Mouse (Mus musculus) embryonic facial prominence, embryonic 12.5 days (tissue): ENCODE measurements around the gene Slc11a2. TPM values are rescaled to one million over a fixed set of nuclear protein-coding genes. Genes with fewer than 3 reads are reported as not detected.
A peak's percentile ranks its signal among the peaks of the same experiment; 100 is the strongest.
"Not testable (repeated sequence)": the region's sequence is repeated elsewhere in the genome, so short reads cannot be mapped to it uniquely, and the experiment has no call there.

Source experiments
- ATAC-seq: fragments of 200-750 bp; cut with Nextera tagmentation; 2 replicates; pipeline ENCODE4 v1.8.0; 2017; ENCODE audit not compliant: insufficient number of reproducible peaks, insufficient read depth, low FRiP score, low TSS enrichment
- H3K27ac ChIP-seq: fragments of 300-500 bp; sonication (generic); 2 replicates; pipeline ENCODE4 v1.5.1; 2016; ENCODE audit warnings: mild to moderate bottlenecking
- H3K27me3 ChIP-seq: fragments of 300-500 bp; sonication (generic); 2 replicates; pipeline ENCODE4 v1.6.1; 2016; ENCODE audit warnings: mild to moderate bottlenecking, moderate library complexity
- H3K36me3 ChIP-seq: fragments of 300-500 bp; sonication (generic); 2 replicates; pipeline ENCODE4 v1.6.1; 2016; ENCODE audit warnings: mild to moderate bottlenecking
- H3K4me1 ChIP-seq: fragments of 300-500 bp; sonication (generic); 2 replicates; pipeline ENCODE4 v1.6.1; 2016
- H3K4me2 ChIP-seq: fragments of 300-500 bp; sonication (generic); replicated peaks from 2 replicates; pipeline ENCODE4 v1.6.1; 2016; ENCODE audit warnings: mild to moderate bottlenecking, moderate library complexity
- H3K4me3 ChIP-seq: fragments of 300-500 bp; sonication (generic); 2 replicates; pipeline ENCODE4 v1.5.1; 2016; ENCODE audit warnings: mild to moderate bottlenecking
- H3K9ac ChIP-seq: fragments of 300-500 bp; sonication (generic); 2 replicates; pipeline ENCODE4 v1.6.1; 2016; ENCODE audit warnings: mild to moderate bottlenecking, moderate library complexity
- H3K9me3 ChIP-seq: fragments of 300-500 bp; sonication (generic); 2 replicates; pipeline ENCODE4 v1.6.1; 2016; ENCODE audit warnings: mild to moderate bottlenecking, moderate library complexity
- WGBS: fragments of 180-500 bp; shearing (Covaris S2); methylation state at CpG from one replicate; pipeline ENCODE4 v1.1.7; 2016; 5-methylcytosine and 5-hydroxymethylcytosine counted together
- polyA plus RNA-seq: library from polyadenylated mRNA; unstranded; fragments of >200 nt; fragmentation: Nextera tagmentation; extraction: Ambion mirVana; gene quantifications from 2 replicates; pipeline ENCODE4 v1.2.1, GENCODE M21; 2016

Gene Slc11a2
- polyA plus RNA-seq, 1 experiment from 2014 or later, result 22.3 TPM

GRCm38 (mm10) chr15:100429959-100430565 is 5.2 kb upstream of the Slc11a2 start:
- H3K27ac ChIP-seq, result no peak overlapping the region
- no peak for ATAC-seq
- WGBS, result 78% methylated on average over 11 of the region's 11 CpGs
- no peak overlapping the region for H3K4me2 ChIP-seq
- no peak overlapping the region for H3K9ac ChIP-seq
- H3K27me3 ChIP-seq, result peaks cover 11% of the 10 kb centered on the region; the same call in 1 of the 2 replicates
- no peaks in the 10 kb centered on the region for H3K4me1 ChIP-seq
- no peak overlapping the region for H3K4me3 ChIP-seq
- no peaks in the 10 kb centered on the region for H3K36me3 ChIP-seq
- H3K9me3 ChIP-seq, result no peaks in the 10 kb centered on the region

DNA sequence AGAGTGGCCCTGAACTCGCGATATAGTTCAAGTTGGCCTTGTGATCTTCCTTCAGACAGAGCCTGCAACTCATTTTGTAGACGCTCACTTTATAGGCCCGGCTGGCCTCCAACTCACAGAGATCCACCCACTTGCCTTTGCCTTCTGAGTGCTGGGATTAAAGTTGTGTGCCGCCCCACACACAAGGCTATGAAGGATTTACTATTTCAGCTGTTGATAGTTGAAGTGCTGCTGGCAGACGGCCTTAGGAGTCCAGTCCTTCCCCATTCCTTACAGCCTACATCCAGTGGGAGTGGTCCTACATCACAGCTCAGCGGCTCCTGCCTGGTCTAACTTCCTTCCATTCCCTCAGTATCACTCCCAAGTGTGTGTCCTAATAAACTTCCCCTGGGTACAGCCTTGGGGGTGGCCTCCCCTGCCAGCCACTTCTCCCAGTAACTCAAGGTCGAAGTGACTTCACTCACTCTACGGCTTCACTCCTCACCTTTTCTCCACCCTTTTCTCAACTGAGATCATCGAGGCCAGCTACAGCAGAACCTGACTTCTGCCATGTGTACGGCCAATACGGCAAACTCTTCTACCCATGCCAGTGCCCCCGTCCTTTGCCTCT is 3.5 kb upstream of the Slc11a2 start:
- Histone ChIP-seq H3K27me3 (peaks cover 20% of the 10 kb centered on the region; the same call in 1 of the 2 replicates), H3K27ac (no peak overlapping the region), H3K4me1 (peaks cover 5% of the 10 kb centered on the region; the same call in 1 of the 2 replicates), H3K4me2 (no peak overlapping the region), H3K36me3 (no peaks in the 10 kb centered on the region), H3K9me3 (no peaks in the 10 kb centered on the region), H3K9ac (no peak overlapping the region), H3K4me3 (no peak overlapping the region)
- ATAC-seq, result no peak
- WGBS, result 83% methylated on average over 13 of the region's 13 CpGs

DNA sequence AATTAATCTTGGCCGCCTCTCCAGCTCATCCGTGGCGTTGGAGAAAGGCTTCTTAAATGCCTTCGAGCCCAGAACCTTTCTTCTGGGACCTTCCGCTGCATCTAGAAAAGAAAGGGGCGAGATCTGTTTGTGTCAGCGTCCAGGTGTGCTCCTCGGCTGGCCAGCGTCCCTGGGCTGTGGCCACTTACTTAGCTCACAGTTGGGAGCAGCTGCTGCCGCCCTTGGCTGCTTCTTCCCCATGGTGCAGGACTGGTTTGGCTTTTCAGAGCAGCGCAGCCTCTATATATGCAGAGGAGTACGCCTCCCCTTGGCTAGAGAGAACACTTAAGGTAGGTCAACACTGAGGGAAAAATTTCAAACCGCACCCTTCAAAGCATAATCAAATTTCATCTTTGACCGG is 956 bp downstream of the Slc11a2 start:
- WGBS, result 3% methylated on average over 14 of the region's 14 CpGs
- H3K27me3 ChIP-seq, result peaks cover 20% of the 10 kb centered on the region; the same call in 1 of the 2 replicates
- no peak for ATAC-seq
- H3K36me3 ChIP-seq, result no peaks in the 10 kb centered on the region
- no peak overlapping the region for H3K27ac ChIP-seq
- peak overlapping the region; percentile 95 for H3K4me3 ChIP-seq
- H3K9ac ChIP-seq, result no peak overlapping the region; the same call in 1 of the 2 replicates
- H3K4me2 ChIP-seq, result peak overlapping the region; percentile 80
- H3K4me1 ChIP-seq, result peaks cover 24% of the 10 kb centered on the region
- no peaks in the 10 kb centered on the region for H3K9me3 ChIP-seq

- H3K4me3 ChIP-seq, result peak overlapping the region; percentile 95
- H3K4me1 ChIP-seq, result peaks cover 26% of the 10 kb centered on the region
- H3K27ac ChIP-seq, result 0 out of 2 replicates have a peak overlapping the region, but pooled peaks have one; percentile 6
- no peaks in the 10 kb centered on the region for H3K36me3 ChIP-seq
- WGBS, result under 1% methylated on average over 65 of the region's 65 CpGs
- H3K4me2 ChIP-seq, result peak overlapping the region; percentile 80
- peak; percentile 90 for ATAC-seq
- H3K9me3 ChIP-seq, result no peaks in the 10 kb centered on the region
- H3K9ac ChIP-seq, result peak overlapping the region; percentile 94
- peaks cover 20% of the 10 kb centered on the region; the same call in 1 of the 2 replicates for H3K27me3 ChIP-seq
Observed at GRCm38 (mm10) chr15:100422899-100423860, 1.7 kb downstream of the Slc11a2 start.

GRCm38 (mm10) chr15:100422476-100422875 is 2.4 kb downstream of the Slc11a2 start:
- ATAC-seq, result peak; percentile 19; the same call in 1 of the 2 replicates
- peak overlapping the region; percentile 95 for H3K4me3 ChIP-seq
- H3K9ac ChIP-seq, result peak overlapping the region; percentile 94
- H3K27ac ChIP-seq, result 0 out of 2 replicates have a peak overlapping the region, but pooled peaks have one; percentile 6
- H3K4me1 ChIP-seq, result peaks cover 29% of the 10 kb centered on the region
- H3K9me3 ChIP-seq, result no peaks in the 10 kb centered on the region
- H3K4me2 ChIP-seq, result peak overlapping the region; percentile 80
- WGBS, result under 1% methylated on average over 44 of the region's 44 CpGs
- peaks cover 20% of the 10 kb centered on the region; the same call in 1 of the 2 replicates for H3K27me3 ChIP-seq
- H3K36me3 ChIP-seq, result no peaks in the 10 kb centered on the region

GRCm38 (mm10) chr15:100421758-100422197 is 3.1 kb downstream of the Slc11a2 start, which contains the start of gene Gm5475:
Gene Gm5475, plus strand, starts transcription at chr15:100422147.
- not testable (repeated sequence) for ATAC-seq, H3K9me3 ChIP-seq, H3K36me3 ChIP-seq
- peak within 1 kb of the TSS; percentile 80 for H3K4me2 ChIP-seq
- H3K27ac ChIP-seq, result 0 out of 2 replicates have a peak within 1 kb of the TSS, but pooled peaks have one; percentile 6
- H3K4me1 ChIP-seq, result peaks cover 29% of the 10 kb centered on the region
- 17% methylated on average over 3 of the region's 3 CpGs for WGBS
- H3K9ac ChIP-seq, result peak within 1 kb of the TSS; percentile 94
- H3K27me3 ChIP-seq, result peaks cover 20% of the 10 kb centered on the region; the same call in 1 of the 2 replicates
- H3K4me3 ChIP-seq, result peak within 1 kb of the TSS; percentile 95

DNA sequence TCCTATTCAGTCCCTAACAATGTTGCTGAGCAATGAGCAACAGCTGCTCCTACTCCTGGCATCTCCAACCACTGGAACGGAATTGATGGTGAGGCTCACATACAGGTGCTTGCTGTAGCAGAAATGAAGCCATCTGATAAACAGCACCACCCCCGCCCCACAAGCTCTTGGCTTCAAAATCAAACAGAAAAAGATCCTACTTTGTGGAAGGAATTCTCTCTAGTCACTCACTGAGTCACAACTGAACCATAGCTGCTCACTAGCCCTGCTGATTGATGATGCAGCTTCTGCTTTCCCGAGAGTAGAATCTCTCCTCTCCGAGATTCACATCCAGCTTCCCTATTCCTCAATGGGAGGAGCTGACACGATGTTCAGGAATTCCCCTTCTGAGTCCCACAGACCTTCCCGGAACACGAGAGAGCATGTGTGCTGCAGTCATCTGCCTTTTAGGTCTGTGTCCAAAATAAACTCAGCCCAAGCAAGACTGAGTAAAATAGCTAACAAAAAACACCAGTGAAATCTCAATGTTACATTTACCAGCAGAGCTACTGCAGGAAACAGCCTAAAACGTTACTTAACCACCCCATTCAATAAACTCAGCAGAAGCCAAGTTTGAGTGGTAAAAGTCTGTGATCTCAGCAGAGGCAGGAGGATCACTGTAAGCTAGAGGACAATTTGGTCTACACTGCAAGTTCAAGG is 3.7 kb downstream of the Slc11a2 start:
- H3K4me2 ChIP-seq, result peak overlapping the region; percentile 80
- WGBS, result 39% methylated on average over 8 of the region's 8 CpGs
- no peaks in the 10 kb centered on the region for H3K9me3 ChIP-seq
- H3K9ac ChIP-seq, result no peak overlapping the region
- peaks cover 29% of the 10 kb centered on the region for H3K4me1 ChIP-seq
- H3K27ac ChIP-seq, result no peak overlapping the region
- H3K36me3 ChIP-seq, result no peaks in the 10 kb centered on the region
- peaks cover 19% of the 10 kb centered on the region; the same call in 1 of the 2 replicates for H3K27me3 ChIP-seq
- no peak for ATAC-seq
- H3K4me3 ChIP-seq, result peak overlapping the region; percentile 95

- ATAC-seq, result no peak
- Histone ChIP-seq H3K36me3 (no peaks in the 10 kb centered on the region), H3K4me3 (no peak overlapping the region), H3K4me2 (no peak overlapping the region), H3K9ac (no peak overlapping the region), H3K27me3 (peaks cover 9% of the 10 kb centered on the region; the same call in 1 of the 2 replicates), H3K4me1 (peaks cover 29% of the 10 kb centered on the region), H3K9me3 (no peaks in the 10 kb centered on the region), H3K27ac (no peak overlapping the region)
- WGBS, result 73% methylated on average over 9 of the region's 9 CpGs
Observed at GRCm38 (mm10) chr15:100419901-100420745, 4.7 kb downstream of the Slc11a2 start.

GRCm38 (mm10) chr15:100419311-100419710 is 5.6 kb downstream of the Slc11a2 start:
- H3K36me3 ChIP-seq, result no peaks in the 10 kb centered on the region
- H3K27ac ChIP-seq, result no peak overlapping the region
- H3K9ac ChIP-seq, result no peak overlapping the region
- no peak for ATAC-seq
- H3K27me3 ChIP-seq, result 0 out of 2 replicates have a peak, but pooled peaks cover 1% of the 10 kb centered on the region
- H3K4me1 ChIP-seq, result peaks cover 29% of the 10 kb centered on the region
- H3K9me3 ChIP-seq, result no peaks in the 10 kb centered on the region
- WGBS, result 70% methylated on average over 8 of the region's 8 CpGs
- no peak overlapping the region for H3K4me2 ChIP-seq
- no peak overlapping the region for H3K4me3 ChIP-seq

DNA sequence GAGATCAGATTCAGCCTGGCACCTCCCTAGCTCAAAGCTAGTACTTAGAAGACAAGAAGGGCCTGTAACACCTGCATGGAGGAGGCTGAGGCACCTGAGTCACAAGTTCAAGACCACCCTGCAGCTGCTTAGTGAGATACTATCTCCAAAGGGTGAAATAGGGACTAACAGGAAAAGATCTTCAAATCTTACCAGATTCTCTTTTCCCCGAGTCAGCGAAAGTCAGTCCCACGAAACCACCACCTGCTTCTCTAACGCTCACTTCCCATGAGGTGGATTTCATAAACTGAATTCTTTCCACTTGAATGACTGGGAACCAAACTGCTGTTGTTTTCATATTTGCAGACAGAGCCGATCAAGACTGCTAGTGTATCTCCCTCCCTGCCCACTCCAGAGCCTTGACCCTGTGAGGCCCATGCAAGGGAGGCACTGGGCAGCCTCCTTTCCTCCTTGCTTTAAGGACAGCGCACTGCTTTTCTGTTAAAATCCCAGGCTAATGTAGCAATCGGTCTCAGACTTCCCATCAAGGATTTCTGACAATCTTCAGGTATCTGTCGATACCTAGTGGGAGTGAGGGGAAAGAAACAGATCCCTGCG is 6.9 kb downstream of the Slc11a2 start:
- 0 out of 2 replicates have a peak overlapping the region, but pooled peaks have one; percentile 11 for H3K4me2 ChIP-seq
- H3K9ac ChIP-seq, result no peak overlapping the region
- H3K4me3 ChIP-seq, result no peak overlapping the region
- no peaks in the 10 kb centered on the region for H3K27me3 ChIP-seq
- peaks cover 23% of the 10 kb centered on the region for H3K4me1 ChIP-seq
- no peaks in the 10 kb centered on the region for H3K36me3 ChIP-seq
- WGBS, result 86% methylated on average over 9 of the region's 9 CpGs
- no peak overlapping the region for H3K27ac ChIP-seq
- no peaks in the 10 kb centered on the region for H3K9me3 ChIP-seq
- ATAC-seq, result no peak
